Mouse (Mus musculus) limb, embryonic 14.5 days (tissue): ENCODE measurements around the gene Scgb3a1. TPM values are rescaled to one million over a fixed set of nuclear protein-coding genes. Genes with fewer than 3 reads are reported as not detected.

ENCODE experiments used
- ATAC-seq: fragments of 200-750 bp; cut with Nextera tagmentation; 2 replicates; pipeline ENCODE4 v1.8.0; 2017; ENCODE audit warnings: low read depth, moderate number of reproducible peaks, moderate TSS enrichment; ENCODE audit not compliant: low FRiP score
- DNase-seq: peaks from one replicate; pipeline ENCODE4 v3.0.0-alpha.2; 2015; ENCODE audit warnings: low spot score
- H3K27ac ChIP-seq: fragments of 300-500 bp; sonication (generic); replicated peaks from 2 replicates; pipeline ENCODE4 v1.5.1; 2014; ENCODE audit warnings: low read depth, mild to moderate bottlenecking, low read length, moderate library complexity, mixed read lengths
- H3K27me3 ChIP-seq: fragments of 300-500 bp; sonication (generic); 2 replicates; pipeline ENCODE4 v1.6.1; 2014; ENCODE audit warnings: low read length, mixed read lengths; ENCODE audit not compliant: control insufficient read depth, insufficient read depth
- H3K36me3 ChIP-seq: fragments of 300-500 bp; sonication (generic); 2 replicates; pipeline ENCODE4 v1.6.1; 2014; ENCODE audit warnings: mild to moderate bottlenecking, low read length, moderate library complexity, mixed read lengths; ENCODE audit not compliant: control insufficient read depth, insufficient read depth
- H3K4me1 ChIP-seq: fragments of 300-500 bp; sonication (generic); 2 replicates; pipeline ENCODE4 v1.6.1; 2014; ENCODE audit warnings: antibody characterized with exemption, low read length, mixed read lengths; ENCODE audit not compliant: control insufficient read depth, insufficient read depth
- H3K4me2 ChIP-seq: fragments of 300-500 bp; sonication (generic); replicated peaks from 2 replicates; pipeline ENCODE4 v1.6.1; 2014; ENCODE audit warnings: low read depth, mild to moderate bottlenecking, low read length, moderate library complexity; ENCODE audit not compliant: severe bottlenecking
- H3K4me3 ChIP-seq: fragments of 300-500 bp; sonication (generic); replicated peaks from 2 replicates; pipeline ENCODE4 v1.5.1; 2014; ENCODE audit warnings: low read length
- H3K9ac ChIP-seq: fragments of 300-500 bp; sonication (generic); 2 replicates; pipeline ENCODE4 v1.6.1; 2014; ENCODE audit warnings: mild to moderate bottlenecking, low read depth, low read length, moderate library complexity; ENCODE audit not compliant: severe bottlenecking
- H3K9me3 ChIP-seq: fragments of 300-500 bp; sonication (generic); 2 replicates; pipeline ENCODE4 v1.6.1; 2016; ENCODE audit warnings: low read length; ENCODE audit not compliant: control insufficient read depth
- POLR2A ChIP-seq: fragments of 200-500 bp; IDR thresholded peaks from 2 replicates; pipeline ENCODE4 v1.8.0; 2012; ENCODE audit warnings: inconsistent platforms, mild to moderate bottlenecking, moderate library complexity, borderline replicate concordance; ENCODE audit not compliant: insufficient read depth, insufficient read length; ENCODE audit errors: extremely low read depth
- WGBS: fragments of 180-500 bp; shearing (Covaris S2); extraction: QIAGEN DNeasy Blood & Tissue Kit; methylation state at CpG from one replicate; pipeline ENCODE4 v1.1.7; 2014; 5-methylcytosine and 5-hydroxymethylcytosine counted together
- polyA plus RNA-seq, 2 experiments: library from polyadenylated mRNA; depleted of rRNA in 1 of 2; stranded (reverse) in 1 of 2; unstranded in 1 of 2; fragments of >200 nt; fragmentation: Nextera tagmentation in 1 of 2; extraction: Ambion mirVana in 1 of 2; gene quantifications; 2 replicates each; pipeline versions ENCODE4 v1.2.1 to v1.2.3; 2012 to 2014

The Scgb3a1 gene
- polyA plus RNA-seq (2012; rRNA removed) (not detected in 2 replicates), polyA plus RNA-seq (2014; fragmentation: Nextera tagmentation; extraction: Ambion mirVana) (not detected in 2 replicates)

DNA sequence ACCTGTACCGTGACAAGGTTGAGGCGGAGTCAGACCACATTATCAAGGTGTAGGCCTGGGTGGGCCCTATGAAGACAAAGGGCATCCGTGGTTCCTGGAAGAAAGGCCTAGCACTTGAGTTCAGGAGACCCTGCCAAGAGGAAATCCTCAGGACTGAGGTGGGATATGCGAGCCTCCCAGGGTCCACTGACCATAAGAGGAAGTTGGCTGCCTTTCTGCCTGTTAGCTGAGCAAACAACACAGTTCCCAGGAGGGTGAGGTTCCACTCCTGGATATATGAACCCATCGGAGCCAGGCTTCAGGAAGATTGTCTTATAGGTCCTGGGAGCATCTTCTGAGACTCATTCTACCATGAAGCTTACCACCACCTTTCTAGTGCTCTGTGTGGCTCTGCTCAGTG lies at the start of gene Scgb3a1:
TSS of gene Scgb3a1 (plus strand) at position 301 of the 400 bp plus-strand sequence.
- WGBS, result 83% methylated on average over 5 of the region's 5 CpGs
- Histone ChIP-seq H3K9me3 (no peaks in the 10 kb centered on the region), H3K4me2 (no peak within 1 kb of the TSS), H3K36me3 (peaks cover under 1% of the 10 kb centered on the region; the same call in 1 of the 2 replicates), H3K9ac (no peak within 1 kb of the TSS), H3K4me1 (no peaks in the 10 kb centered on the region), H3K27ac (no peak within 1 kb of the TSS), H3K27me3 (no peaks in the 10 kb centered on the region), H3K4me3 (no peak within 1 kb of the TSS)
- ATAC-seq, result no peak
- no peak for DNase-seq
- TF ChIP-seq POLR2A, result no peak

DNA sequence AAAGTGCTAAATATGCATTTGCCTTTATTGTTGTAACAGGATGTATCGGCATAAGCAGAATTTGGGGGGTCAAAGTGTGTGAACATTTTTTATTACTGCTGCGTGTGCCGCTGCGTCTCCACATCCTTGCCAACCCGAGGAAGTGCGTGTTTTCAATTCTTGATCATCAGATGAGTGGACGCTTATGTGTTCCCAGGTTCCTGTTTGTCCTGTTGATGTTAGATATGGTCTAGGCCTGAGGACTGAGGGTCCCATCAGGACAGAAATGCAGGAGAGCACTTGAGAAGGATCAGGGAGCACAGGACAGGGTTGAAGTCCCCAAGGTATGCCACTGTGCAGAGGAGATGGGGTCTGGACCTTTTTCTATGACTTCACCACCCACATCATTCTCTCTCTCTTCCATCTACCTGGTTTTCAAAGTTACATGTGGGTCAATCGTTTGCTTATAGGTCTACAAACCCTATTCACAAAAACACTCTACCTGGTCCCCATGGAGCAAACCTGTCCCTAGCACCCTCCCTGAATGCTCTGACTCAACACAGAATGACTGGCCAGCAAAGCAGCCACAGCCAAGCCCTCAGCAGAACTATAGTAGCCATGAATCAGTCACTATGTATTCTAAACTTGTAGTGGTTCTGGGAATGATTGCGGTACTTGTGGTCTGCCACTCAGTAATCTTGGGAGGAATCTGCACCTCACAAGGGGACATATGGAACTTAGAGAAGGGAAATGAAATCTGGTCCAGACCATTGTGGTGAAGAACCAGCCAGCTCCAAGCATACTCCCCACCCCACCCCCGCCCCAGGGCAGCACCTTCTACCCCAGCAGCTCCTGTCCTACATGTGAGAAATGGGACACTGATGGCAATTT lies 47.3 kb upstream of the Scgb3a1 start:
- Histone ChIP-seq H3K36me3 (no peaks in the 10 kb centered on the region), H3K9ac (no peak overlapping the region), H3K4me1 (no peaks in the 10 kb centered on the region), H3K27ac (no peak overlapping the region), H3K4me3 (no peak overlapping the region), H3K4me2 (no peak overlapping the region), H3K27me3 (peaks cover 8% of the 10 kb centered on the region; the same call in 1 of the 2 replicates), H3K9me3 (no peaks in the 10 kb centered on the region)
- ATAC-seq (no peak), DNase-seq (no peak)
- TF ChIP-seq POLR2A, result no peak
- 85% methylated on average over 10 of the region's 10 CpGs for WGBS

DNA sequence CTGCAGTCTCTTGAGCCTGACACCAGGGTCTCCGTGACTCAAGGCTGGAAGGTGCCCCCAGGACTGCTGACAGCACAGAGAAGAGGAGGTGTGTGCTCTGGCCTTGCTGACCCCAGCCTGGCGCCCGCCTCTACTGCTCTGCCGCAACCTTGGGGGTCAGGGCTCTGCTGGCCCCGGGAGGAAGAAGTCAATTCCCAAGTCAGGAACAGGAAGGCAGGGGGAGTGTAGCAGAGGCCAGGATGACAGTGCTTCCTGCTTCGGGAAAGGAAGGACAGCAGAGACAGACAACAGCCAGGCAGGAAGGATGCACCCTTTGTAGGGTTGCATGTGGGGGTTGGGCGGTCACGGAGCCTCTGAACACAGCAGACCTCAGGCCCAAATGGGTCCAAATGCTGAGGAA lies 44.9 kb upstream of the Scgb3a1 start:
- 74% methylated on average over 8 of the region's 8 CpGs for WGBS
- no peaks in the 10 kb centered on the region for H3K9me3 ChIP-seq
- no peak overlapping the region for H3K9ac ChIP-seq
- DNase-seq, result no peak
- no peak for TF ChIP-seq POLR2A
- H3K4me2 ChIP-seq, result no peak overlapping the region
- H3K27ac ChIP-seq, result no peak overlapping the region
- peaks cover 3% of the 10 kb centered on the region; the same call in 1 of the 2 replicates for H3K27me3 ChIP-seq
- no peak overlapping the region for H3K4me3 ChIP-seq
- H3K36me3 ChIP-seq, result no peaks in the 10 kb centered on the region
- ATAC-seq, result no peak
- H3K4me1 ChIP-seq, result no peaks in the 10 kb centered on the region

DNA sequence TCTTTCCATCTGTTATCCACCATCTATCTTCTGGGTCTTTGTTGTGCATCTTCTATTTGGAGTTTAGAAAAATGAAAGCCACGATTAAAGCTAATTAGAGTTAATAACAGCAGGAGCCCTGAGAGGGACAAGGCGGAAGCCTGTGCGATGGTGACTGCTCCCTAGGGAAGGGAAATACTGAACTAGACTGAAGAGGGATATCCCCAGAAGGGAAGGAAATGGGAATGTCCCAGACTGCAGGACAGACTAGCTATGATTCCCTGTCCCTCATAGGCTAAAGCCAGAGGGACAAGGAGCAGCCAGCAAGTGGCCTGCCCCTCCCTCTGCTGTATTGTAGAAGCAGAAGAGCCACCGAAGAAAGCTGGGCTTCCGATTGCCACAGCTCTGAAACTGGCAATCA lies 41.5 kb upstream of the Scgb3a1 start:
- no peak overlapping the region for H3K4me3 ChIP-seq
- H3K4me1 ChIP-seq, result no peaks in the 10 kb centered on the region
- no peaks in the 10 kb centered on the region for H3K36me3 ChIP-seq
- no peaks in the 10 kb centered on the region for H3K27me3 ChIP-seq
- WGBS, result 79% methylated on average over 5 of the region's 5 CpGs
- H3K4me2 ChIP-seq, result no peak overlapping the region
- H3K9ac ChIP-seq, result no peak overlapping the region
- ATAC-seq, result no peak
- H3K9me3 ChIP-seq, result no peaks in the 10 kb centered on the region
- H3K27ac ChIP-seq, result no peak overlapping the region
- no peak for TF ChIP-seq POLR2A
- no peak for DNase-seq

DNA sequence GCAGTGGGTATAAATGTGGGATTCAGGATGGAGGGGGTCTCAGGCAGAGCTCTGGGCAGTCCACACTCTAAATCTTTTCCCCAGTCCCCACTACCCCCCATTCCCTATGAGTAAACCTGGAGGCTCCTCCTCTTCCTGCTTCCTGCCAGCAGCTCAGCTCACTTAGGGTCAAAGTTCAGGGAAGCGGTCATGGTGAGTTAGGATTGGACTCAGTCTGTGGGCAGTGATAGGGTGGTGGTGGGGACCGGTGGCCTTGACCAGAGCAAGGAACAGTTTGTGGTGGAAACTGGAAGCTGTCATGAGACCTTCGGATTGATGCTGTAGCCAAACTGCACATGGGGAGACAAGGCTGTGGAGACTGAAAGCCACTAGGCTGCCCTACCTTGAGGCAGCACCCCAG lies 39.3 kb upstream of the Scgb3a1 start:
- Histone ChIP-seq H3K9me3 (no peaks in the 10 kb centered on the region), H3K27me3 (no peaks in the 10 kb centered on the region), H3K27ac (no peak overlapping the region), H3K36me3 (no peaks in the 10 kb centered on the region), H3K4me3 (no peak overlapping the region), H3K9ac (no peak overlapping the region), H3K4me1 (no peaks in the 10 kb centered on the region), H3K4me2 (no peak overlapping the region)
- WGBS, result 75% methylated on average over 3 of the region's 3 CpGs
- DNase-seq (no peak), ATAC-seq (no peak)
- TF ChIP-seq POLR2A, result no peak
